Mouse (Mus musculus) ES-E14 (cell line): ENCODE results near the gene Ryr1.

Experiments used
- HCFC1 ChIP-seq: IDR thresholded peaks from 2 replicates; pipeline ENCODE4 v1.6.1; 2012; ENCODE audit warnings: low read length, inconsistent platforms, borderline replicate concordance; ENCODE audit not compliant: insufficient read depth
- MAFK ChIP-seq: IDR thresholded peaks from 2 replicates; pipeline ENCODE4 v1.6.1; 2014; ENCODE audit warnings: mild to moderate bottlenecking, low read depth, low read length, inconsistent platforms; ENCODE audit not compliant: insufficient read depth

- TF ChIP-seq HCFC1 = no peak
- TF ChIP-seq MAFK = no peak
Measured at GRCm38 (mm10) chr7:28956270-28956669, 168.7 kb downstream of the Ryr1 start.
